Mouse (Mus musculus) adrenal gland, adult 10 weeks (tissue): ENCODE measurements around the gene BC100530. TPM values are rescaled to one million over a fixed set of nuclear protein-coding genes. Genes with fewer than 3 reads are reported as not detected.

Experiments
- polyA plus RNA-seq: library from polyadenylated mRNA; stranded (reverse); fragments of 350-450 nt; fragmentation: Illumina TruSeq; extraction: RNeasy Lipid Tissue Mini Kit (QIAGEN cat#74804); gene quantifications from one replicate; pipeline ENCODE4 v1.2.3, GENCODE M21; 2014; ENCODE audit warnings: low read depth, low replicate concordance

The BC100530 gene
- polyA plus RNA-seq = not detected

GRCm38 (mm10) chr16:36367648-36368047 is at the start of gene BC100530:
TSS of gene BC100530 (minus strand) at chr16:36367748.

GRCm38 (mm10) chr16:36408357-36408756 is 40.8 kb upstream of the BC100530 start, which contains the start of gene Stfa2:
TSS of gene Stfa2 (minus strand) at chr16:36408457.

GRCm38 (mm10) chr16:36334232-36334631 is 33.3 kb downstream of the BC100530 start, which contains the start of gene BC117090:
TSS of gene BC117090 (minus strand) at chr16:36334332.

Other genes starting within 250 kb of the BC100530 start
- not detected for gene Csta1, start 236.5 kb downstream of the BC100530 start, polyA plus RNA-seq
- not detected for gene Stfa2l1, start 210.9 kb downstream of the BC100530 start, polyA plus RNA-seq
- gene Gm5483, start 183.5 kb downstream of the BC100530 start, polyA plus RNA-seq = not detected
- not detected for gene Gm5416, start 157.3 kb downstream of the BC100530 start, polyA plus RNA-seq
- not detected for gene 2010005H15Rik, start 146.3 kb downstream of the BC100530 start, polyA plus RNA-seq
- gene Stfa1, start 90.8 kb downstream of the BC100530 start, polyA plus RNA-seq = not detected
- not detected for gene BC117090, start 33.4 kb downstream of the BC100530 start, polyA plus RNA-seq
- not detected for gene Stfa2, start 40.7 kb upstream of the BC100530 start, polyA plus RNA-seq
- gene Stfa3, start 87.6 kb upstream of the BC100530 start, polyA plus RNA-seq = not detected
- gene Casr, start 194.4 kb upstream of the BC100530 start, polyA plus RNA-seq = not detected